9 mouse cellular contexts compared by ENCODE assay signal in genomic region chr11:18437834-18438611, GRCm38 (mm10).
DNase-seq lines count a peak whose midpoint lies in the region.
"Had no signal": no experiment of that assay in that cellular context is flagged by ENCODE, and none has a peak within 500 bp of the region (broad histone marks: within the 10 kb centered on the region; RNA-seq: fewer than 3 reads in every experiment).

No protein-coding gene starts in this region.

- peak; percentile 11 for DNase-seq in adrenal gland, adult 2 months
- DNase-seq in adrenal gland, postnatal 4 days (ENCODE audit: low spot score in 2 of 2) = no peak
- peak; percentile 77 for DNase-seq in left cerebral cortex, postnatal 4 days
- no peak for DNase-seq in left cerebral cortex, adult 8-10 months (ENCODE audit: low spot score in 2 of 2)
- DNase-seq in cerebellum, adult 9-11 months = peak; percentile 67
- peak; percentile 15 to 37 for DNase-seq in kidney, postnatal 4 days
- DNase-seq in thymus, postnatal 36 days = no peak
- DNase-seq in left cerebral cortex, adult 9 months (ENCODE audit: low spot score in 2 of 2) = no peak
- DNase-seq: liver, embryonic 13.5 days had no signal

- intact Hi-C loops in left cerebral cortex, postnatal 4 days (cut with DNase I) = no loop called here

Comparison
In these comparisons a context has a peak if more than half of its experiments do, and no peak if none do; other contexts are left out.
1. DNase-seq: peak in adrenal gland, adult 2 months (single experiment), left cerebral cortex, postnatal 4 days (single experiment), cerebellum, adult 9-11 months (single experiment) and kidney, postnatal 4 days (2 of 2); none in adrenal gland, postnatal 4 days (0 of 2), left cerebral cortex, adult 8-10 months (0 of 2), thymus, postnatal 36 days (0 of 2) and left cerebral cortex, adult 9 months (0 of 2).